In the genomic region with DNA sequence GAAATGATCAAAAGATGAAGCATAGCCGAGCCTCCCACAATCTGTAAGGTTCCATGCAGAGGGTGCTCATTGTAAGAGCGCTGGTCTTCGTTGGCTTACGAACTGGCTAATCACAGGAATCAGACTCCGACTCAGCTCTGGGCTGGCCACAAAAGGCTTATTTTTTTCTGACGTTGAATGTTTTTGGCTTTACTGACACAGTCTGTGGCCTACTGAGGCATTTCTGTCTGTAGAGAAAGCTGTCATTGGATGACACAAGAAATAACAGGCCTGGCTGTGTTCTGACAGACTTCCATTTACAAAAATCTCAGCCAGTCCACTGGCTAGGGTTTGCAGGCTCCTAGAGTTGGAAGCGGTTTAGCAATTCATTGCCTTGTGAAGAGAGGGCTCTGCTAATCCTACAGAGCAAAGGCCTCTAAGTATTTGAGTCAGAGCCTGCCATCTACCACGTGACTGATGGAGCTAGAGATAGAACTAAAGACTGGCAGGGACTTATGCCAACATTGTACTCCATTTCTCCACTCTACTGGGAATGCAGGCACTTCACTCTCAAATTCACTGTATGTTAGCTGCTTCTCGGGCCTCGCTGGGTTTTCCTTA, we compare ENCODE assay signal across 21 mouse cellular contexts. TPM values are rescaled to one million over a fixed set of nuclear protein-coding genes. Genes with fewer than 3 reads are reported as not detected.
DNase-seq lines count a peak whose midpoint lies in the region; ATAC-seq and TF ChIP-seq lines count a peak whose summit lies in the region.
"Had no signal": no experiment of that assay in that cellular context is flagged by ENCODE, and none has a peak within 500 bp of the region (broad histone marks: within the 10 kb centered on the region; RNA-seq: fewer than 3 reads in every experiment).

No protein-coding gene starts in this region.

- no peaks in the 10 kb centered on the region for H3K9me3 ChIP-seq in forebrain, postnatal 0 days (ENCODE audit: low read length)
- H3K9me3 ChIP-seq in forebrain, embryonic 11.5 days (ENCODE audit: control insufficient read depth, low read length) = no peaks in the 10 kb centered on the region
- H3K9me3 ChIP-seq in lung, postnatal 0 days (ENCODE audit: low read length) = no peaks in the 10 kb centered on the region
- no peaks in the 10 kb centered on the region for H3K9me3 ChIP-seq in midbrain, embryonic 16.5 days (replicated peaks; ENCODE audit: control insufficient read depth, low read length, poor library complexity, severe bottlenecking)
- H3K9me3 ChIP-seq in limb, embryonic 10.5 days (replicated peaks) = no peaks in the 10 kb centered on the region
- H3K9me3 ChIP-seq: forebrain, embryonic 13.5 days; limb, embryonic 13.5 days; liver, embryonic 13.5 days; lung, embryonic 15.5 days; neural tube, embryonic 13.5 days had no signal

- H3K4me3 ChIP-seq in forebrain, postnatal 0 days (ENCODE audit: low read depth, low read length) = no peak overlapping the region
- H3K4me3 ChIP-seq in forebrain, embryonic 11.5 days (ENCODE audit: low read depth, low read length) = no peak overlapping the region
- no peak overlapping the region for H3K4me3 ChIP-seq in lung, postnatal 0 days (ENCODE audit: low read depth, low read length)
- no peak overlapping the region for H3K4me3 ChIP-seq in midbrain, embryonic 16.5 days (ENCODE audit: low read depth, low read length)
- H3K4me3 ChIP-seq in limb, embryonic 10.5 days = no peak overlapping the region
- H3K4me3 ChIP-seq: forebrain, embryonic 13.5 days; limb, embryonic 13.5 days; liver, embryonic 13.5 days; lung, embryonic 15.5 days; neural tube, embryonic 13.5 days had no signal

- H3K4me2 ChIP-seq in forebrain, postnatal 0 days (ENCODE audit: low read depth) = no peak overlapping the region
- H3K4me2 ChIP-seq in forebrain, embryonic 11.5 days (ENCODE audit: low read depth, low read length, severe bottlenecking) = no peak overlapping the region
- H3K4me2 ChIP-seq in lung, postnatal 0 days (replicated peaks; ENCODE audit: low read depth, low read length) = no peak overlapping the region
- no peak overlapping the region for H3K4me2 ChIP-seq in midbrain, embryonic 16.5 days (ENCODE audit: low read length)
- H3K4me2 ChIP-seq: forebrain, embryonic 13.5 days; hindbrain, embryonic 14.5 days; limb, embryonic 13.5 days; liver, embryonic 13.5 days; lung, embryonic 15.5 days; neural tube, embryonic 13.5 days had no signal

- 67% methylated on average over 10 of the region's 10 CpGs for whole genome bisulfite sequencing in forebrain, postnatal 0 days
- 79% methylated on average over 10 of the region's 10 CpGs for WGBS in forebrain, embryonic 11.5 days
- 69% methylated on average over 10 of the region's 10 CpGs for WGBS in lung, postnatal 0 days
- WGBS in midbrain, embryonic 16.5 days = 70% methylated on average over 10 of the region's 10 CpGs
- 90% methylated on average over 10 of the region's 10 CpGs for WGBS in limb, embryonic 10.5 days

- no peak for TF ChIP-seq CTCF in forebrain, postnatal 0 days (IDR thresholded peaks at IDR 0.05; ENCODE audit: low read depth)
- no peak for TF ChIP-seq CTCF in lung, postnatal 0 days (IDR thresholded peaks at IDR 0.05)

- H3K36me3 ChIP-seq in forebrain, postnatal 0 days (ENCODE audit: insufficient read depth) = no peaks in the 10 kb centered on the region
- H3K36me3 ChIP-seq in forebrain, embryonic 11.5 days (ENCODE audit: control insufficient read depth, insufficient read depth, low read length) = no peaks in the 10 kb centered on the region
- H3K36me3 ChIP-seq in lung, postnatal 0 days (ENCODE audit: insufficient read depth, low read length) = no peaks in the 10 kb centered on the region
- H3K36me3 ChIP-seq in midbrain, embryonic 16.5 days (ENCODE audit: control insufficient read depth, insufficient read depth, low read length) = no peaks in the 10 kb centered on the region
- no peaks in the 10 kb centered on the region for H3K36me3 ChIP-seq in limb, embryonic 10.5 days
- H3K36me3 ChIP-seq: limb, embryonic 13.5 days; liver, embryonic 13.5 days; lung, embryonic 15.5 days; neural tube, embryonic 13.5 days had no signal

- no peak for DNase-seq in forebrain, postnatal 0 days
- DNase-seq in forebrain, embryonic 11.5 days (ENCODE audit: low spot score) = no peak
- DNase-seq in lung, postnatal 0 days (ENCODE audit: low spot score) = peak; percentile 43
- no peak for DNase-seq in lung, postnatal 4 days
- peak; percentile 56 for DNase-seq in adipocyte (ENCODE audit: low spot score)
- DNase-seq in limb, embryonic 10.5 days (ENCODE audit: low spot score) = no peak
- DNase-seq in thymus, adult 18-20 months = no peak
- DNase-seq: adrenal gland, postnatal 14 days; cerebellum, adult 2 months; cerebellum, postnatal 36 days; heart, postnatal 36 days; kidney, adult 8-10 months; kidney, postnatal 36 days; liver, embryonic 13.5 days had no signal

- no peaks in the 10 kb centered on the region for H3K4me1 ChIP-seq in forebrain, postnatal 0 days (ENCODE audit: insufficient read depth)
- H3K4me1 ChIP-seq in forebrain, embryonic 11.5 days (replicated peaks; ENCODE audit: control insufficient read depth, insufficient read depth, low read length) = no peaks in the 10 kb centered on the region
- H3K4me1 ChIP-seq in lung, postnatal 0 days (ENCODE audit: insufficient read depth, low read depth, low read length) = no peaks in the 10 kb centered on the region
- H3K4me1 ChIP-seq in midbrain, embryonic 16.5 days (ENCODE audit: control insufficient read depth, insufficient read depth, low read length) = no peaks in the 10 kb centered on the region
- H3K4me1 ChIP-seq in limb, embryonic 10.5 days = no peaks in the 10 kb centered on the region; the same call in 1 of the 2 replicates
- H3K4me1 ChIP-seq: forebrain, embryonic 13.5 days; liver, embryonic 13.5 days; lung, embryonic 15.5 days; neural tube, embryonic 13.5 days had no signal

- ATAC-seq in forebrain, postnatal 0 days = peak; percentile 58
- no peak for ATAC-seq in forebrain, embryonic 11.5 days (replicated peaks; ENCODE audit: low FRiP score)
- peak; percentile 62 for ATAC-seq in lung, postnatal 0 days
- ATAC-seq in midbrain, embryonic 16.5 days = peak; percentile 36; the same call in 1 of the 2 replicates
- ATAC-seq: forebrain, embryonic 13.5 days; Patski had no signal

- H3K27me3 ChIP-seq in forebrain, postnatal 0 days (ENCODE audit: insufficient read depth, low read length) = no peaks in the 10 kb centered on the region
- no peaks in the 10 kb centered on the region for H3K27me3 ChIP-seq in forebrain, embryonic 11.5 days (ENCODE audit: control insufficient read depth, insufficient read depth, low read length)
- H3K27me3 ChIP-seq in lung, postnatal 0 days (replicated peaks; ENCODE audit: insufficient read depth, low read length) = no peaks in the 10 kb centered on the region
- H3K27me3 ChIP-seq in midbrain, embryonic 16.5 days (ENCODE audit: control insufficient read depth, insufficient read depth, low read depth, low read length) = no peaks in the 10 kb centered on the region
- H3K27me3 ChIP-seq in limb, embryonic 10.5 days (ENCODE audit: low read depth, poor library complexity, severe bottlenecking) = no peaks in the 10 kb centered on the region
- H3K27me3 ChIP-seq: forebrain, embryonic 13.5 days; limb, embryonic 13.5 days; liver, embryonic 13.5 days; lung, embryonic 15.5 days; neural tube, embryonic 13.5 days; Patski had no signal

- H3K9ac ChIP-seq in forebrain, postnatal 0 days = no peak overlapping the region
- H3K9ac ChIP-seq in forebrain, embryonic 11.5 days (ENCODE audit: low read length) = no peak overlapping the region
- H3K9ac ChIP-seq in lung, postnatal 0 days (replicated peaks; ENCODE audit: low read depth) = no peak overlapping the region
- H3K9ac ChIP-seq in midbrain, embryonic 16.5 days (ENCODE audit: low read depth, low read length) = no peak overlapping the region
- H3K9ac ChIP-seq: forebrain, embryonic 13.5 days; hindbrain, embryonic 14.5 days; limb, embryonic 13.5 days; liver, embryonic 13.5 days; lung, embryonic 15.5 days; neural tube, embryonic 13.5 days had no signal

- no peak for TF ChIP-seq EP300 in lung, postnatal 0 days (IDR thresholded peaks at IDR 0.05)

- no peak overlapping the region for H3K27ac ChIP-seq in forebrain, postnatal 0 days (ENCODE audit: low read depth, low read length)
- no peak overlapping the region for H3K27ac ChIP-seq in forebrain, embryonic 11.5 days (ENCODE audit: low read depth, low read length)
- no peak overlapping the region for H3K27ac ChIP-seq in lung, postnatal 0 days (ENCODE audit: low read length)
- H3K27ac ChIP-seq in midbrain, embryonic 16.5 days (ENCODE audit: low read length) = no peak overlapping the region
- no peak overlapping the region for H3K27ac ChIP-seq in limb, embryonic 10.5 days
- H3K27ac ChIP-seq: forebrain, embryonic 13.5 days; hindbrain, embryonic 14.5 days; limb, embryonic 13.5 days; liver, embryonic 13.5 days; lung, embryonic 15.5 days; neural tube, embryonic 13.5 days had no signal

RNA-seq across cellular contexts. Expression of a gene that starts 48.9 kb away (rescaled TPM):
- total RNA-seq in forebrain, postnatal 0 days (2014; rRNA removed) = 88.0 and 97.5 TPM in 2 replicates
- polyA plus RNA-seq in forebrain, postnatal 0 days (2015; fragmentation: Nextera tagmentation; extraction: Ambion mirVana) = 62.8 and 68.6 TPM in 2 replicates
- 20.7 and 24.5 TPM in 2 replicates for polyA plus RNA-seq in forebrain, embryonic 11.5 days (2014; fragmentation: Nextera tagmentation; extraction: Ambion mirVana)
- 86.9 and 130 TPM in 2 replicates for polyA plus RNA-seq in lung, postnatal 0 days (2015; fragmentation: Nextera tagmentation; extraction: Ambion mirVana)
- 47.9 and 53.4 TPM in 2 replicates for polyA plus RNA-seq in midbrain, embryonic 16.5 days (2015; fragmentation: Nextera tagmentation; extraction: Ambion mirVana)
- polyA plus RNA-seq in limb, embryonic 10.5 days (2016; fragmentation: Nextera tagmentation; extraction: Ambion mirVana) = 8.6 and 13.0 TPM in 2 replicates

Comparison
In these comparisons a context has a peak if more than half of its experiments do, and no peak if none do; other contexts are left out.
1. DNase-seq: peak in lung, postnatal 0 days (single experiment) and adipocyte (single experiment); none in forebrain, postnatal 0 days (single experiment), forebrain, embryonic 11.5 days (single experiment), lung, postnatal 4 days (0 of 2), limb, embryonic 10.5 days (single experiment) and thymus, adult 18-20 months (0 of 2).